Mouse (Mus musculus): ENCODE results near the gene Podn. TPM values are rescaled to one million over a fixed set of nuclear protein-coding genes. Genes with fewer than 3 reads are reported as not detected.

Gene Podn
- total RNA-seq, 2 experiments from 2014 or later = 7.1 to 7.4 TPM

DNA sequence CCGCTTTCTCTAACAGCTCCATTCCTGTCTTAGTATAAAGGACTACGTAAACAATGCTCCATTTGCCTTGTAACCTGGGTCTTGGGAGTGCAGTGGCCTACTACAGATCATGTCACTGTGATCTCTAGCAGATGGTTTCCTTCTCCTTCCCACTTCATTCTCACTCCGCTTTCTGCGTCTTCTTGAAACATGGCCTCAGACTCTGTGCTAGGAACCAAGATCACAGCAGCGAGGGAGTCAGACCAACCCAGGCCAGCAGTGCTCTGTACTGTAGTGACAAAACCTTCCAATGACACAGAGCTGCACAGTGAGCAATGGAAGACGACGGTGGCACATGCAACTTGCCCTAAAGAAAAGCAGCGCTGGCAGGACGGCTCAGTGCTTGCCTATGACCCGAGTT, 40.4 kb downstream of the Podn start:
- no peak for DNase-seq (ENCODE audit: low spot score in 2 of 2)
- intact Hi-C loops (cut with DNase I) = no loop called here

DNA sequence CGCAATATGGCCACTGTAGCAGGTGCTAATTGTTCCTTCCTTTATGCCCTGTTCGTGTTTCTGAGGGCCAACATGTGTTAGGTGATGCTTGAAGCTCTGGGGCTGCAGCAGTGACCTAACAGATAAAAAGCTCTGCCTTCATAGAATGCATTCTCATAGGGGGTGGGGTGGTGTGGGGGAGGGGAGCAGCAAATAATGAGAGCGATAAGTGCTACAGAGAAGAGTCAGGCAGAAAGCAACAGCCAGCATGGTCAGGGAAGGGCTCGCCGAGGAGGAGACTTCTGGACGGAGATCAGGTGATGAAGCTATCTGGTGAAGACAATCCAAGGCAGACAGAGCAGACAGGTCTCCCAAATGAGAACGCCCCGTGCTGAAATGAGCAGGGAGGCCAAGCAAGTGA, 43.6 kb downstream of the Podn start:
- intact Hi-C loops (cut with DNase I) = no loop called here
- DNase-seq (ENCODE audit: low spot score in 2 of 2) = no peak

GRCm38 (mm10) chr4:108051687-108052274, 44.5 kb downstream of the Podn start:
- DNase-seq (ENCODE audit: low spot score in 2 of 2) = peak; percentile 25 to 31
- intact Hi-C loops (cut with DNase I) = no loop called here

GRCm38 (mm10) chr4:108046136-108046535, 50.1 kb downstream of the Podn start:
- DNase-seq (ENCODE audit: low spot score in 2 of 2) = no peak
- intact Hi-C loops (cut with DNase I) = no loop called here

- DNase-seq (ENCODE audit: low spot score in 2 of 2) = no peak
- intact Hi-C loops (cut with DNase I) = no loop called here
Observed at GRCm38 (mm10) chr4:108045136-108046107, 50.8 kb downstream of the Podn start.

GRCm38 (mm10) chr4:108037027-108037426, 59.2 kb downstream of the Podn start:
- intact Hi-C loops (cut with DNase I) = no loop called here
- no peak for DNase-seq (ENCODE audit: low spot score in 2 of 2)

DNA sequence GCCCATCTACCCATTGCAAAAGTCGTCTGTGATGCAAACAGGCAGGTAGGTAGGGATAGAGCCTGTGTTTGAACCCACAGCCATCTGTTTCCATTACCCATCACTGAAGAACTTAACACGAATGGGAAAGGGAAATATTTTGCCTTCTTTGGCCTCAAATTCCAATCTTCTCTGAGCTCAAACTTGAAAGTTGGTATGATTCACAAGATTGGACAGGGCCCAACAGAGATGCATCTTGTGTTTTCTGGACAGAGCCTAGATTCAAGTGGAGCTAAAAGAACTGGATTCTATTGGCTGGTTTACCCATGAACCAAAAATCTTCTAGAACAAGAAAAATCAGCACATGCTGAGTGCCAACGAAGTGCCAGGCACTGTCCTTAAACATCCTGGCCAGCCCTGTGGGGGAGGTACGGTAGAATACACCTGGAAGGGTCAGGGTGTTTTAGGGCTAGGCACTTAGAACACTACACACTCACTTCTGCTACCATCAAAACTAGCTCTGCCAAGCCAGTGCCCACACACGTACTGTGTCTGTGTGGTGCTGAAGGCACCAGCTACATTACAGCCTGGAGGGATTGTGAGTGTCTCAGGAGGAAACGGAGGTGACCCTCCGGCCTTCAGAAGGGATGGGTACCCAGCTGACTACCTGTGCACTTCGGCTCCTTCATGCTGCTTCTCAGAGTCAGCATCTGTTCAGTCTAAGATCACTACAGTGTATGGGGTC, 63.0 kb downstream of the Podn start:
- intact Hi-C loops (cut with DNase I) = no loop called here
- DNase-seq (ENCODE audit: low spot score in 2 of 2) = no peak

DNA sequence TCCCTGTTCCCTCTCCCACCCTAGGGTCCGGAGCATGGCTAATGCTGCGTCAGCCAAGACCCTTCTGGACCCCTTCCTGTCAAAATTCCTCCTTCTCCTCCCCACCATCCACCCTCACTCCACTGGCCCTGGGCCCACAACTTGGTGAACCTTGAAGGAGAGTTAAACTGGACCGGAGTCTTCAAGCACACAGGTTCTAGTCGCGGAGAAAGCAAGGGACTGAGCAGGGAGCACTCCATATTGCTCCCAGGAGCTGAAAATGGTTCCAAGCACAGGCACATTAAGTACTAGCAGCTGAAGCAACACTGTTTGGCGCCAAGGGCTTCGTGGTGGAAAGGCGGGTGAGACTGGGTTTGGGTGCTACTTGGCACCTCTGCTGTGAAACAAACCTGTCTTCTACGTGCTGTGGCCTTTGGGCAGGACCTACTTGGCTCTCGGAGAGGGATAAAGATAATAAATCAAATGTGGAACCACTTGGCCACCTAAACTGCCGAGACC, 63.8 kb downstream of the Podn start:
- DNase-seq (ENCODE audit: low spot score in 2 of 2) = no peak
- intact Hi-C loops (cut with DNase I) = no loop called here

DNA sequence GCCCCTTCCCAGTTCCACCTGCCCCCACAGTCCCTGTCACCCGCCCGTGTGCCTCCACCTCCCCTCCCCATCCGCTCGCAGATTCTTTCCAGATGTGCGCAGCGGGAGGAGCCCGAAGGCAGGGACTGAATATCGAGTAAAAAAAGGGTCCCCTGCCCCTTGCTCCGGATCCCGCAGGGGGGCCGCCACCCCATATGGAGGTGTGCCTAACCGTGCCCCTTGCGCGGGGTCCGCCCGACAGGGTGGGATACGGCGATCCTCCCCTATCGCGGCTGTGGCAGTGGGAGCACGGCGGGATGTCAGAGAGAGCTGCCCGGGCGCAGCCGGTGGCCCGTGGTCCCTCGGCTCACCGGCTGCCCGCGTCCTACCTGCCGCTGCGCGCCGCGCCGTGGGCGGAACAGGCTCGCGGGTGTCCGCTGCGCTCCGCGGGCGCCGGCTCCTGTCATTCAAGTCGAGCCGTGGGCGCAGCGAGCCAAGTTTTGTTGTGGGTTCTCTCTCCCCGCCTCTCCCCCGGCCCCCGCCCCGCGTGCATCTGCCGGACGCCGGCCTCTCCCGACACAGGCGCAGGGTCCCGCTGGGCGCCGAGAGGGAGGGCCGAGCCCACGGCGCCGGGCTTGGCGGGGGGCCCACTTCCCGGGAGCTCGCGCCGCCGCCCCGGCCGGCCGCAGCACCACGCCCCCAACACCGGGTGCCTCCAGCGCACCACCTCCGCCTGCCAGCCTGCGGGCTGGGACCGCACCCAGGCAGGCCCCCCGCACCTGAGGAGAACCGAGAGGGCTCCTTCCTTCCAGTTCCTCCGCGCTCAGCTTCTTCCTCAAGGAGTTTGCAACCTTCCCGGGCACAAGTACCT, 64.5 kb downstream of the Podn start:
- DNase-seq (ENCODE audit: low spot score in 2 of 2) = peak; percentile 39 to 58
- intact Hi-C loops (cut with DNase I) = no loop called here

- intact Hi-C loops (cut with DNase I) = no loop called here
Observed at GRCm38 (mm10) chr4:108030888-108031501, 65.2 kb downstream of the Podn start.

DNA sequence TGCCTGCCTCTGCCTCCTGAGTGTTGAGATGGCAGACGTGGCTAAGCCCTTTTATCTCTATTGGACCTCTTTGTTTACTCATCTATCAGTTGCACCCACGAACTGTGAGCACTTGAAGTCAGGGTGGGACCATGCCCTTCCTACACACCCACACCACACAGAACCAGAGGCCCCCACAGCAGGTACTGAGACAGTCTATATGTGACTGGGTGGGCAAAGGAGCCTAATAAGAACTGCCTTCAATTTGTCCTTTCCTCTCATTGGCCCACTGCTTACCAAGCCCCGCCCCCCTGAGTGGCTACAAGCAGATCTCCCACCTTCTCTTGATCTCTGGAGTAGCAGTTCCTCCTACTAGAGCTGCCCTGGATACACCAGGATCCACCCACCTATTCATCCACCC, 70.1 kb downstream of the Podn start:
- intact Hi-C loops (cut with DNase I) = no loop called here
- DNase-seq (ENCODE audit: low spot score in 2 of 2) = no peak

More at GRCm38 (mm10) chr4:108030888-108031501, 65.2 kb downstream of the Podn start:
- DNase-seq (ENCODE audit: low spot score in 2 of 2) = no peak

DNA sequence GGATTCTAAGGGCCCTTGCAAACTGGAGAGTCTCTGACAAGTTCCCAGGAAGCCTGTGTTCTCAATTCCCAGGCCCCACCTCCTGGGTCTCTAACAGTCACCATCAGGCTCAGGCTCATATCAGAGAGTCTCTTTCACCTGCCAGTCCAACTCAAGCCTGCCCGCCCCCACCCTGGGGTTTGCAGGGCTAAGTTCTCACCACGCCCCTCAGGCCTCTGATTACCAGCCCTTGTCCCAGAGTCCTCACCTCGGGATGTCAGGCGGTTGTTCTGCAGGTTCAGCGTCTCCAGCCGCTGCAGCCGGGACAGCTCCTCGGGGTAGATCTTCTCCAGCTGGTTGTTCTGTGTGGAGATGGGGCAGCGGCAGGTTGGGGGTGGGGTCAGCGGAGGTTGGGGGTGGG, 71.0 kb downstream of the Podn start:
- intact Hi-C loops (cut with DNase I) = no loop called here
- no peak for DNase-seq (ENCODE audit: low spot score in 2 of 2)

- DNase-seq (ENCODE audit: low spot score in 2 of 2) = no peak
- intact Hi-C loops (cut with DNase I) = no loop called here
Observed at GRCm38 (mm10) chr4:108024641-108025040, 71.6 kb downstream of the Podn start.

- intact Hi-C loops (cut with DNase I) = no loop called here
- DNase-seq (ENCODE audit: low spot score in 2 of 2) = no peak
Observed at GRCm38 (mm10) chr4:108023186-108023585, 73.1 kb downstream of the Podn start.

GRCm38 (mm10) chr4:108020178-108020577, 76.1 kb downstream of the Podn start:
- no peak for DNase-seq (ENCODE audit: low spot score in 2 of 2)
- intact Hi-C loops (cut with DNase I) = no loop called here

DNA sequence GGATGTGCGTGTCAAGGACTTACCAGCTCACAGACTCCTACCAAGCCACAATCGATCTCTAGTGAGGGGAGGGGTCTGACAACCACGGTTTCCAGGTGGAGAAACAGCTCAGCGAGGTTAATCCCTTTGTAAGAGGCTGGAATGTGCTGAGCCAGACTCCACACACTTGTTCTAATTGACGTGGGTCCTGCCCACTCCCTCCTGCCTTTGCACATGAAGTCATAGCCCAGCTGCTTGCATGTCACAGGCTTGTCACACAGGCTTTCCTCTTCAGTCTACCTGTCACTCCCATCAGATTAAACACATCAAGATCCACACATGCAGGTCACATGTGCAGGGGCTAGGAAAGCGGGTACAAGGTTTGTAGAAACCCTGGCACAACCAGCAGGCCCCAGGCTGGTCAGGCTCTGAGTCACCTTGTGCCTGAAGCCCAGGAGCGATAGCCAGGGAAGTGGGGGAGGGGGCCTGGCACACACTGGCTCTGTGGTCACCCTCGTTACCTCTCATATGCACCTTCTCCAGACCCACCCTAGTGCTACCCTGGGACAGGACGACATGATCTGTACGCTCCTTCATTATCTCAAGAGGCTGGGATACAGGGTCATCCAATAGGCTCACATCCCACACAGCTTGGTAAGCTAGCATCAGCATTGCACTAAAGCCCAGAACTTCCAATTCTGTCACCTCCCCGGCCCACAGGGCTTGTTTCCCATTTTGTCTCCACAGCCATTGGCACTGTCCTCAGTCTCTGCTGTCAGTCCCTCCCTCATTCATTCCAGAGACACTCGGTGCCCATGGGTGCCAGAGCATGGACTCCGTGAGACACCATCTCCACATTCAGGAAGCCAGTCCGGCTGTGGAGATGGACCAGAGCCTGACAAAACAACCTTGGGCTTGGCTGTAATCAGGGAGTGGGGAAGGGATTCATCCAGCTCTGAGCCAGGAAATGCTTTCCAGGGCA, 77.0 kb downstream of the Podn start:
- DNase-seq (ENCODE audit: low spot score in 2 of 2) = peak in 1 of 2 experiments; percentile 53
- intact Hi-C loops (cut with DNase I) = no loop called here

DNA sequence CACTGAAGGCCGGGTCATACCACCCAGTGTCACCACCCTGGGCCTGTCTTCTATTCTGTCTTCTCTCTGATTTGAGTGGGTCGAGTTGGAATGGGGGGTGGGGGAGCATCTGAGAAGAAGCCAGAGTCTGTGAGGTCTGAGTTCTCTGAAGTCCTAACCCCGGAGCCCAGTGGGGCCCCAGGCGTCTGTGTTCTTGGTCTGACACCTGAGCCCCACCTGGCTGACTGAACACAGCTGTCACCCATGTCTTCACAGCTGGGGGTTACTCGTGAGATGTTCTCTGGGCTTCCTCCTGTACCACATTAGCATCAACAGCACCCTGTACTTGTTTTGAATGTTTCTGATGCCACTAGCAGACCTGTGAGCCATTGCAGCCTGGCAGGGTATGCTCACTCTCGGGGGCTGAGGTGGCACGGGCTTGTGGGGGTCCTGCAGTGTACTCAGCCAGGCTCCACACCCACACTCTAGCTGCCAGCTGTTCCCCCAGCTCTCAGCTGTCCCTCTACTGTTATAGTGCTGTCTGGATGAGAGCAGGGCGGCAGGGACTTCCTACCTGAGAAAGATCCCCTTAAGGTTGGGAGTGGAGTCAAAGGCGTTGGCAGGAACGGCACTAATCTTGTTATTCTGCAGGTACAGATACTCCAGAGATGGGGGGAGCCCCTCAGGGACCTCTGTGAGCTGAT, 77.9 kb downstream of the Podn start:
- no peak for DNase-seq (ENCODE audit: low spot score in 2 of 2)
- intact Hi-C loops (cut with DNase I) = no loop called here

Measured in left cerebral cortex, postnatal 14 days (tissue).